Mouse (Mus musculus) retina, postnatal 1 day (tissue): ENCODE results near the gene Asb10.
A peak's percentile ranks its signal among the peaks of the same experiment; 100 is the strongest.

Source experiments
- DNase-seq: peaks from one replicate; pipeline ENCODE4 v3.0.0-alpha.2; 2012

The Asb10 gene

GRCm38 (mm10) chr5:24534292-24534691 lies 6.5 kb downstream of the Asb10 start:
- DNase-seq: no peak

- no peak for DNase-seq
These were observed 7.4 kb downstream of the Asb10 start for GRCm38 (mm10) chr5:24533391-24533790.

GRCm38 (mm10) chr5:24530042-24530689 lies 10.6 kb downstream of the Asb10 start:
- DNase-seq: peak; percentile 91

GRCm38 (mm10) chr5:24527780-24528179 lies 13.0 kb downstream of the Asb10 start:
- DNase-seq: no peak

GRCm38 (mm10) chr5:24526889-24527230 lies 13.9 kb downstream of the Asb10 start, which contains the start of gene Gbx1:
Gene Gbx1, minus strand, starts transcription at chr5:24527202.
- no peak for DNase-seq

- DNase-seq: peak; percentile 55
These were observed 14.4 kb downstream of the Asb10 start for GRCm38 (mm10) chr5:24526190-24526888.

GRCm38 (mm10) chr5:24525360-24526189 lies 15.2 kb downstream of the Asb10 start:
- DNase-seq: no peak

GRCm38 (mm10) chr5:24524522-24524921 lies 16.3 kb downstream of the Asb10 start:
- DNase-seq: no peak

GRCm38 (mm10) chr5:24523806-24524205 lies 17.0 kb downstream of the Asb10 start:
- no peak for DNase-seq

GRCm38 (mm10) chr5:24521366-24521765 lies 19.4 kb downstream of the Asb10 start:
- no peak for DNase-seq

- no peak for DNase-seq
These were observed 28.5 kb downstream of the Asb10 start for GRCm38 (mm10) chr5:24512271-24512670.

- DNase-seq: no peak
These were observed 30.1 kb downstream of the Asb10 start for GRCm38 (mm10) chr5:24510635-24511034.

- DNase-seq: no peak
These were observed 32.4 kb downstream of the Asb10 start for GRCm38 (mm10) chr5:24508406-24508805.

GRCm38 (mm10) chr5:24505513-24505912 lies 35.3 kb downstream of the Asb10 start:
- DNase-seq: no peak

GRCm38 (mm10) chr5:24502786-24503185 lies 38.0 kb downstream of the Asb10 start:
- no peak for DNase-seq

- no peak for DNase-seq
These were observed 39.9 kb downstream of the Asb10 start for GRCm38 (mm10) chr5:24500851-24501250.

GRCm38 (mm10) chr5:24499113-24499512 lies 41.7 kb downstream of the Asb10 start:
- DNase-seq: peak; percentile 65

- peak; percentile 82 for DNase-seq
These were observed 43.3 kb downstream of the Asb10 start for GRCm38 (mm10) chr5:24497526-24497925.

GRCm38 (mm10) chr5:24496756-24497155 lies 44.0 kb downstream of the Asb10 start:
- DNase-seq: peak; percentile 69

GRCm38 (mm10) chr5:24495019-24495418 lies 45.8 kb downstream of the Asb10 start:
- DNase-seq: peak; percentile 71

GRCm38 (mm10) chr5:24492546-24493285 lies 48.1 kb downstream of the Asb10 start:
- no peak for DNase-seq

GRCm38 (mm10) chr5:24490413-24490920 lies 50.3 kb downstream of the Asb10 start:
- DNase-seq: no peak

GRCm38 (mm10) chr5:24486738-24487137 lies 54.0 kb downstream of the Asb10 start:
- no peak for DNase-seq
